Mouse (Mus musculus) heart, postnatal 4 days (tissue): ENCODE data around the gene Tnfsf13. TPM values are rescaled to one million over a fixed set of nuclear protein-coding genes. Genes with fewer than 3 reads are reported as not detected.
"Not testable (repeated sequence)": the region's sequence is repeated elsewhere in the genome, so short reads cannot be mapped to it uniquely, and the experiment has no call there.

ENCODE experiments used
- DNase-seq: peaks from one replicate; pipeline ENCODE4 v3.0.0; 2021
- total RNA-seq, 2 experiments: library from RNA; stranded (reverse); gene quantifications; 2 replicates each; pipeline ENCODE4 v1.2.3; 2021

Gene Tnfsf13
- total RNA-seq = 1 to 10 TPM; 2.3 to 2.6 TPM

GRCm38 (mm10) chr11:69685526-69686148 is at the start of gene Tnfsf13:
Gene Tnfsf13 (minus strand): TSS chr11:69685784.
- peak; percentile 77 for DNase-seq

DNA sequence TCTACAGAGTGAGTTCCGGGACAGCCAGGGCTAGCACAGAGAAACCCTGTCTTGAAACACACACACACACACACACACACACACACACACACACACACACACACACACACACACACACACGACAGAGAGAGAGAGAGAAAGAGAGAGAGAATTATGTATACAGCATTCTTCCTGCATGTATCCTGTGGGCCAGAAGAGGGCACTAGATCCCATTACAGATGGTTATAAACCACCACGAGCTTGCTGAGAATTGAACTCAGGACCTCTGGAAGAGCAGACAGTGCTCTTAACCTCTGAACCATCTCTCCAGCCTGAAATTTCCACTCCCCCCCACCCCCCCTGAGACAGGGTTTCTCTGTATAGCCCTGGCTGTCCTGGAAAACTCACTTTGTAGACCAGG is 45.8 kb upstream of the Tnfsf13 start:
- DNase-seq = not testable (repeated sequence)

GRCm38 (mm10) chr11:69729063-69729462 is 43.5 kb upstream of the Tnfsf13 start:
- peak; percentile 67 for DNase-seq

DNA sequence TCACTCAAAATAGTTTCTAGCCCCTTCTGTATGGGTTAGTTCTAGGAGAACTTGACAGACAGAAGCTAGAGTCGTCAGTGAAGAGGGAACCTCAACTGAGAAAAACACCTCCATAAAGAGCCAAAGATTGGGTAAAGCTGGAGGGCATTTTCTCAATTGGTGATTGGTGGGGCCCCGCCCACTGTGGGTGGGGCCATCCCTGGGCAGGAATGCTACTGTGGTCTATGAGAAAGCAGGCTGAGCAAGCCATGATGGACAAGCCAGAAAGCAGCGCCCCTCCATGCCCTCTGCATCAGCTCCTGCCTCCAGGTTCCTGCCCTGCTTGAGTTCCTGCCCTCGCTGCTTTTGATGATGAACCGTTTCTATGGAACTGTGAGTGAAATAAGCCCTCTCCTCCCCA is 40.4 kb upstream of the Tnfsf13 start:
- DNase-seq = no peak

GRCm38 (mm10) chr11:69723074-69723473 is 37.5 kb upstream of the Tnfsf13 start:
- DNase-seq = no peak

DNA sequence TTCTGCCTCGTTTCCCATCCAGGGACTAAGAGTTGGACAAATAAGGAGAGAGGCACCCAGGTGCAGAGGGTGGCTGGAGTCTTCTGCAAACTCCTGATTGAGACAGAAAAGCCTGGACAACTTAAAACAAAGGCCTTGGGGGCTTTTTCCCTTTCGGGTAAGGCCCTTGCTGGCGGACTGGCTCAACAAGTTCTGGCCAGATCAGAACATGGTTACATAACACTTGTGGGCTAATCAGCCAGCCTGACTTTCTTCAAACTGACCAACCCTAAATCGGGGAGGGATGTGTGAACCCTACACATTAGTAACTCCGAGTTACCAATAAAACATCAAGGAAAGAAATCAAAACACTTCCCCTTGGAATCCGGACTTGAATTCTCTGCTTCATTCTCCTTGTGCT is 35.3 kb upstream of the Tnfsf13 start:
- no peak for DNase-seq

DNA sequence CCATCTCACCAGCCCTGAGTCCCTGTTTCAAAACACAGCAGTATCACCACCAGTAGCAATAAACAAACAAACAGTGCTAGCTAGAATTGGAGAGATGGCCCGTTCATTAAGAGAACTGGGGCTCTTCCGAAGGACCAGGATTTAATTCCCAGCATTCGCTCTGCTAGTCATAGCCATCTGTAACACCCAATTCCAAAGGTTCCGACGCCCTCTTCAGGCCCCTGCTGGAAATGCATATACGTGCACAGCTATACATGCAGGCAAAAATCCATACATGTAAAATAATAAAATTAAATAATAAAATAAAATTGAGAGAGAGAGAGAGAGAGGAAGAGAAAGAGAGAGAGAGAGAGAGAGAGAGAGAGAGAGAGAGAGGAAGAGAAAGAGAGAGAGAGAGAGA is 33.8 kb upstream of the Tnfsf13 start:
- DNase-seq = no peak

DNA sequence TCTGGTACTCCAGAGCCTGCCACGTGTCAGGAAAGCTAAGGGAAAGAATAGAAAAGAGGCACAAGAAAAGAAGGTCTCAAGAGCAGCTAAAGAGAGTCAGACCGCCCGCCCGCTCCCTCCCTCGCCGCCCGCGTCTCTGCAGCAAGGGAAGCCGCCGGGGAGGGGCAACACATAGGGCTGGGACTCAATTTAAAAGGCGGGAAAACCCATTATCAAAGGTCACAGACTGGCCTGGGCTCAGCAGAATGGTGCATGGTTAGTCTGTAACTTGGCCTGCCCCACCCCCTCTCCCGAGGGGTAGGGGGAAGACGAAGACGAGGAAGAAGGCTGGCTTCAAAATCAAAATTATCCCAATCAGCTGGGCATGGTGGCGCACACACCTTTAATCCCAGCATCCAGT is 33.1 kb upstream of the Tnfsf13 start:
- DNase-seq = no peak

DNA sequence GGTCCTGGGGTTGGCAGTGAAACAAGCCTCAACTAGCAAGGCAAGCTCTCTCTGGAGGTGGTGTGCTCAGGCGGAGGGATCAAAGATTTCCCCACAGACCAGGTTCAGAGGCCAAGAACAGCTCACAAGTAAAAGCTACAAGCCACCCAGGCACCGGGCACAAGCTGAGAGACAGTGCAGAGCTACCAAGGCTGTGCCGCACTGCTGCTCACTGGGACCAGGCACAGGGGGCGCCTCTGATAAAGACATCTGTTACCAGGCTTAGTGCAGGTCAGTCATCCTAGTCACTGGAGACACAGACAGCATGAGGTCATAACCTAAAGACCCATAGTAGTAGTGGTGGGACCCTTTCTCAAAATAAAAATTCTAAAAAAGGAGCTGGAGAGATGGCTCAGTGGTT is 31.4 kb upstream of the Tnfsf13 start:
- no peak for DNase-seq

GRCm38 (mm10) chr11:69715929-69716328 is 30.3 kb upstream of the Tnfsf13 start:
- peak; percentile 16 for DNase-seq

DNA sequence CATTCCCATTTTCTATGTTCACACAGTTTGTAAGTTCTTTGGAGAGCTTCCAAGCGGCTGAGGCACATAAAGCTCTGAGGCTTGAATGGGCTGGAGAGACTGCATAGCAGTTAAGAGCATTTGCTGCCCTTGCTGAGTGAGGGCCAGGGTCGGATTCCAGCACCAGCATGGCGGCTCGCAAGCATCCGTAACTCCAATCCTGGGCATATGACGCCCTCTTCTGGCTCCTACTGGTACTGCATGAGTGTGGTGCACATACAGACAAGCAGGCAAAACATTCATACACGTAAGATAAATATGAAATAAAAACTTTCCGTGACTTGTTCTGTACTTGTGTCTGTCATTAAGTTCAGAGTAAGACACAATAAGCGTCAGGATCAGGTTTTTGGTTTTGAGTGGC is 29.9 kb upstream of the Tnfsf13 start:
- peak; percentile 62 for DNase-seq

- DNase-seq = no peak
These were observed 29.2 kb upstream of the Tnfsf13 start for GRCm38 (mm10) chr11:69714636-69715329.

GRCm38 (mm10) chr11:69712954-69713672 is 27.5 kb upstream of the Tnfsf13 start:
- DNase-seq = no peak

DNA sequence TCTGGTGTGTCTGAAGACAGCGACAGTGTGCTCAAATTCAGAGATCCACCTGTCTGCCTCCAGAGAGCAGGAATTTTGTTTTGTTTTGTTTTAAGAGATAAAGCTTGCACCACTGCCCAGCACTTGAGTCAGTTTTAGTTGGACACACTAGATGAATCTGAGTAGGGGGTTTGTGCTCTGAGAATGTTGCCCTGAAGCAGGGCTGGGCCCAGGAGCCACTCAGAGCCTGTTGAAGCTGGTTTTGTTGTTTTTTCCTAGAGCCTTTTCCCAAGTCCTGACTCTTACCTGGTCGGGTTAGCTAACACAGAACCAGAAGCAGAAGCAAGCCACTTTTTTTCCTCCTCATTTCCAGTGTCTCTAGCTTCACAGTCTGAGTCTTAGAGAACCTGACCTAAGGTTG is 25.5 kb upstream of the Tnfsf13 start:
- no peak for DNase-seq

- no peak for DNase-seq
These were observed 24.9 kb upstream of the Tnfsf13 start for GRCm38 (mm10) chr11:69710470-69710869.

DNA sequence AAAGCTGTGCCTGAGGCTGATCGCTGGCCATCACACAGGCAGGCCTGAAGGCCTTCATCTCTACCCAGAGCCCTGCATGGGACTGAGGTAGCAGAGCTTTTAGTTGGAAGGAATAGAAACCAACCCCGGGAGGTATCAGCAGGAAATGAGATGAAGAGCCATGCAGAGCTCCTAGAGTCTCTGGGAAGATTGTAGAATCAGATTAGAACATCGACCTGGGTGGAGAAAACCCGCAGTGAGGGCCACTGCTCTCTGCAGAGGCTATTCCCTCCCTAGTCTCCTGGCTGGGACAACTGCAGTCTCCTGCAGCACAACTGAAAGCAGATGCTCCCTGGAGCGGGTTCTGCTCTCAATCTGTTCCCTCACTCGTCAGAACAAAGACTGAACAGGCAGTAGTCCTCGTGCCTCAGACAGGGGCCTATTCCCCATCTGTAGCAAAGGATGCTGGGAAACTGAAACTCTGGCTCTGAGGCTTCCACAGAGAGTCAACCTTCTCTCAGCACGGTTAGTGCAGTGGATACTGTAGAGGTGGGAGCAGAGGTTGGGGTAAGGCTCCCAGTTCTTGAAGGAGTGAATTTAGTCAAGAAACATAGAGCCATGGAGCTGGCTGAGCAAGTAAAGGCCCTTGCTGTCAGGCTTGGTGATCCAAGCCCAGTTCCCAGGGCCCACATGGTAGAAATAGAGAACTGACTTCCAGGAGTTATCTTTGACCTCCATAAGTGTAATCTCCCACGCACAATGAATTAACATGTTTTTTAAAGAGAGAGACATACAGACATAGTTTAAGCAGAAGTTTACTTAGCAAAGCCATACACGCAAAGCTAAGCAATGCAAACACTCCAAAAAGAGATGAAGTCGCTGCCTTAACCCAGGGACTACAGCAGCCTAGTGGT is 24.2 kb upstream of the Tnfsf13 start:
- no peak for DNase-seq

GRCm38 (mm10) chr11:69708614-69709265 is 23.2 kb upstream of the Tnfsf13 start:
- no peak for DNase-seq

GRCm38 (mm10) chr11:69707873-69708381 is 22.3 kb upstream of the Tnfsf13 start:
- DNase-seq = no peak

DNA sequence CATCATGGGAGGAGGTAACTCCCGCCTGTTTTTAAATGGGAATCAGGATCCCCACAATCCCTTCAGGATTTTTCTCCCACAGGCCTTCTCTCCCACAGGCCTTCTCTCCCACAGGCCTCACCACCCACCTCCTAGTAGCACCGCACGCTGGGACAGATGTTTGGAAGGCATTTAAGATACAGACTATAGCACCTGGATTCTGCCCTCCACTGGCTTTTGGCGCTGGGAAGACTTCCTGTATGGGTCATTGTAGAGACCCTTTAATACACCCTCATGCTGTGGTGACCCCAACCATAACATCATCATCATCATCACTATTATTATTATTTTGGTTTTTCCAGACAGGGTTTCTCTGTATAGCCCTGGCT is 21.9 kb upstream of the Tnfsf13 start:
- no peak for DNase-seq

- peak; percentile 87 for DNase-seq
These were observed 21.3 kb upstream of the Tnfsf13 start for GRCm38 (mm10) chr11:69706775-69707479.

GRCm38 (mm10) chr11:69704613-69705010 is 19.0 kb upstream of the Tnfsf13 start:
- DNase-seq = no peak
